12 mouse cellular contexts compared by ENCODE assay signal in genomic region chr8:122679325-122679920, GRCm38 (mm10). TPM values are rescaled to one million over a fixed set of nuclear protein-coding genes. Genes with fewer than 3 reads are reported as not detected.
DNase-seq lines count a peak whose midpoint lies in the region; ATAC-seq and TF ChIP-seq lines count a peak whose summit lies in the region.
"Had no signal": no experiment of that assay in that cellular context is flagged by ENCODE, and none has a peak within 500 bp of the region (broad histone marks: within the 10 kb centered on the region; RNA-seq: fewer than 3 reads in every experiment).

No protein-coding gene starts in this region.

- no peak for TF ChIP-seq CTCF in heart, adult 2 months (IDR thresholded peaks at IDR 0.05)

- H3K4me3 ChIP-seq in heart, adult 2 months = no peak overlapping the region
- peak overlapping the region; percentile 71 for H3K4me3 ChIP-seq in embryonic facial prominence, embryonic 13.5 days
- H3K4me3 ChIP-seq in hindbrain, embryonic 15.5 days = peak overlapping the region; percentile 89
- H3K4me3 ChIP-seq in midbrain, embryonic 11.5 days (ENCODE audit: low read depth, low read length) = no peak overlapping the region

- no peak for TF ChIP-seq POLR2A in heart, adult 2 months (IDR thresholded peaks at IDR 0.05; ENCODE audit: insufficient read depth, low read depth, low read length)

- H3K27me3 ChIP-seq in heart, adult 2 months (ENCODE audit: control insufficient read depth, insufficient read depth, low read length) = no peaks in the 10 kb centered on the region
- H3K27me3 ChIP-seq in embryonic facial prominence, embryonic 13.5 days = peaks cover 84% of the 10 kb centered on the region
- 0 out of 2 replicates have a peak, but pooled peaks cover 5% of the 10 kb centered on the region for H3K27me3 ChIP-seq in hindbrain, embryonic 15.5 days
- H3K27me3 ChIP-seq in midbrain, embryonic 11.5 days (ENCODE audit: control insufficient read depth, insufficient read depth, low read length) = peaks cover 42% of the 10 kb centered on the region

- peaks cover 14% of the 10 kb centered on the region for H3K4me1 ChIP-seq in heart, adult 2 months (ENCODE audit: control insufficient read depth, insufficient read depth, low read length)
- peaks cover 47% of the 10 kb centered on the region for H3K4me1 ChIP-seq in embryonic facial prominence, embryonic 13.5 days
- H3K4me1 ChIP-seq in hindbrain, embryonic 15.5 days (replicated peaks) = peaks cover 53% of the 10 kb centered on the region
- peaks cover 7% of the 10 kb centered on the region; the same call in 1 of the 2 replicates for H3K4me1 ChIP-seq in midbrain, embryonic 11.5 days (ENCODE audit: control insufficient read depth, insufficient read depth, low read length)

- 0 out of 2 replicates have a peak, but pooled peaks cover 1% of the 10 kb centered on the region for H3K79me2 ChIP-seq in heart, adult 2 months (replicated peaks; ENCODE audit: control insufficient read depth, insufficient read depth, low read length)

- peak overlapping the region; percentile 95 for H3K27ac ChIP-seq in heart, adult 2 months
- no peak overlapping the region for H3K27ac ChIP-seq in embryonic facial prominence, embryonic 13.5 days
- peak overlapping the region; percentile 98 for H3K27ac ChIP-seq in hindbrain, embryonic 15.5 days (replicated peaks)
- H3K27ac ChIP-seq in midbrain, embryonic 11.5 days (ENCODE audit: low read depth, low read length) = no peak overlapping the region

- no peak for ATAC-seq in embryonic facial prominence, embryonic 13.5 days (ENCODE audit: insufficient number of reproducible peaks, insufficient read depth, low FRiP score, low TSS enrichment, low read depth)
- ATAC-seq in hindbrain, embryonic 15.5 days (ENCODE audit: low FRiP score, low read depth) = no peak
- no peak for ATAC-seq in midbrain, embryonic 11.5 days (ENCODE audit: low FRiP score)

- no peaks in the 10 kb centered on the region for H3K9me3 ChIP-seq in embryonic facial prominence, embryonic 13.5 days
- H3K9me3 ChIP-seq in hindbrain, embryonic 15.5 days = no peaks in the 10 kb centered on the region
- H3K9me3 ChIP-seq in midbrain, embryonic 11.5 days (ENCODE audit: control insufficient read depth, low read length) = no peaks in the 10 kb centered on the region

- DNase-seq in heart, adult 2 months = no peak
- DNase-seq in heart, postnatal 25 days (ENCODE audit: low spot score) = no peak
- peak; percentile 89 for DNase-seq in midbrain, embryonic 11.5 days (ENCODE audit: low spot score, missing footprints)
- DNase-seq in thymus, adult 18-20 months = no peak
- no peak for DNase-seq in kidney, adult 8-10 months
- no peak for DNase-seq in thymus, postnatal 14 days

- intact Hi-C loops in heart, adult 2 months (cut with DNase I) = loop anchor here (2.0 to 5.0 kb wide), 4 partner anchors 17 to 133 kb away; partner anchors contain the start of gene Cdt1
- intact Hi-C loops in heart, postnatal 25 days (cut with DNase I) = loop anchor here (2.0 kb wide), 4 partner anchors 33 to 151 kb away; partner anchors contain the start of gene Acsf3

- no peak overlapping the region for H3K9ac ChIP-seq in heart, adult 2 months (ENCODE audit: low read depth, low read length)
- no peak overlapping the region; the same call in 1 of the 2 replicates for H3K9ac ChIP-seq in embryonic facial prominence, embryonic 13.5 days
- H3K9ac ChIP-seq in hindbrain, embryonic 15.5 days = peak overlapping the region; percentile 87; the same call in 1 of the 2 replicates
- H3K9ac ChIP-seq in midbrain, embryonic 11.5 days (ENCODE audit: low read length) = no peak overlapping the region

- no peak for TF ChIP-seq EP300 in heart, adult 2 months (IDR thresholded peaks at IDR 0.05; ENCODE audit: insufficient read depth, low read depth, low read length)

- no peaks in the 10 kb centered on the region for H3K36me3 ChIP-seq in heart, adult 2 months (ENCODE audit: control insufficient read depth, insufficient read depth, low read length)
- no peaks in the 10 kb centered on the region for H3K36me3 ChIP-seq in embryonic facial prominence, embryonic 13.5 days
- H3K36me3 ChIP-seq in hindbrain, embryonic 15.5 days = no peaks in the 10 kb centered on the region
- no peaks in the 10 kb centered on the region for H3K36me3 ChIP-seq in midbrain, embryonic 11.5 days (ENCODE audit: control insufficient read depth, insufficient read depth, low read length)

- H3K4me2 ChIP-seq in embryonic facial prominence, embryonic 13.5 days = peak overlapping the region; percentile 98
- peak overlapping the region; percentile 80 for H3K4me2 ChIP-seq in hindbrain, embryonic 15.5 days
- peak overlapping the region; percentile 90 for H3K4me2 ChIP-seq in midbrain, embryonic 11.5 days

- WGBS in heart, adult 2 months = 60% methylated on average over 11 of the region's 11 CpGs
- WGBS in embryonic facial prominence, embryonic 13.5 days = 18% methylated on average over 11 of the region's 11 CpGs
- WGBS in hindbrain, embryonic 15.5 days = 19% methylated on average over 11 of the region's 11 CpGs
- 31% methylated on average over 11 of the region's 11 CpGs for WGBS in midbrain, embryonic 11.5 days

RNA-seq across cellular contexts. Expression of gene Cbfa2t3, which starts 19.5 kb away (rescaled TPM):
- total RNA-seq in heart, adult 2 months (2021) = 10 to 100 TPM; 21.8 to 22.3 TPM
- polyA plus RNA-seq in heart, adult 2 months (2012; rRNA removed) = 10.2 and 10.9 TPM in 2 replicates
- total RNA-seq in heart, postnatal 25 days (2021) = 10 to 100 TPM; 18.5 to 25.3 TPM
- 4.6 TPM in 2 replicates for polyA plus RNA-seq in embryonic facial prominence, embryonic 13.5 days (2015; fragmentation: Nextera tagmentation; extraction: Ambion mirVana)
- polyA plus RNA-seq in hindbrain, embryonic 15.5 days (2015; fragmentation: Nextera tagmentation; extraction: Ambion mirVana) = 19.1 and 21.2 TPM in 2 replicates
- 6.1 and 6.4 TPM in 2 replicates for polyA plus RNA-seq in midbrain, embryonic 11.5 days (2014; fragmentation: Nextera tagmentation; extraction: Ambion mirVana)

RNA-seq across cellular contexts. Expression of gene Pabpn1l, which starts 56.9 kb away (rescaled TPM):
- under 1 TPM in 1 of 2 experiments, not detected in 1; 0.52 TPM for total RNA-seq in heart, adult 2 months (2021)
- 0.10 TPM in 1 of 2 replicates, not detected in the other for polyA plus RNA-seq in heart, adult 2 months (2012; rRNA removed)
- not detected for total RNA-seq in heart, postnatal 25 days (2021)
- not detected in 2 replicates for polyA plus RNA-seq in embryonic facial prominence, embryonic 13.5 days (2015; fragmentation: Nextera tagmentation; extraction: Ambion mirVana)
- not detected in 2 replicates for polyA plus RNA-seq in hindbrain, embryonic 15.5 days (2015; fragmentation: Nextera tagmentation; extraction: Ambion mirVana)
- not detected in 2 replicates for polyA plus RNA-seq in midbrain, embryonic 11.5 days (2014; fragmentation: Nextera tagmentation; extraction: Ambion mirVana)
- total RNA-seq: adrenal gland, adult 2 months; hematopoietic stem cell, adult 5-6 weeks; liver, adult 2 months had no signal
- polyA plus RNA-seq: adrenal gland, adult 2 months; cortical plate, adult 2 months; liver, adult 2 months had no signal

Comparison
In these comparisons a context has a peak if more than half of its experiments do, and no peak if none do; other contexts are left out.
1. H3K27ac ChIP-seq: peak in heart, adult 2 months (single experiment) and hindbrain, embryonic 15.5 days (single experiment); none in embryonic facial prominence, embryonic 13.5 days (single experiment) and midbrain, embryonic 11.5 days (single experiment).
2. H3K4me3 ChIP-seq: peak in embryonic facial prominence, embryonic 13.5 days (single experiment) and hindbrain, embryonic 15.5 days (single experiment); none in heart, adult 2 months (single experiment) and midbrain, embryonic 11.5 days (single experiment).
3. Peak in every context shown above with its lines, with median percentiles within 50 percentile points of each other: H3K4me2 ChIP-seq.